Mouse (Mus musculus): ENCODE measurements around the gene Gab1. TPM values are rescaled to one million over a fixed set of nuclear protein-coding genes. Genes with fewer than 3 reads are reported as not detected.

The Gab1 gene
- polyA plus RNA-seq, 1 experiment = 19.7 TPM

- no peak for TF ChIP-seq POLR2A (IDR thresholded peaks at IDR 0.05; ENCODE audit: borderline replicate concordance, low read depth, low read length)
- no peak overlapping the region for H3K4me3 ChIP-seq (ENCODE audit: insufficient read depth, low read length)
- H3K27ac ChIP-seq (ENCODE audit: insufficient read depth, low read depth, low read length) = no peak overlapping the region
- H3K4me1 ChIP-seq (ENCODE audit: control insufficient read depth, insufficient read depth, low read length) = no peaks in the 10 kb centered on the region
Measured at GRCm38 (mm10) chr8:80831876-80832524, 48.3 kb downstream of the Gab1 start.

GRCm38 (mm10) chr8:80830724-80831566, 49.4 kb downstream of the Gab1 start:
- Histone ChIP-seq H3K27ac (ENCODE audit: insufficient read depth, low read depth, low read length) (no peak overlapping the region), H3K4me1 (ENCODE audit: control insufficient read depth, insufficient read depth, low read length) (no peaks in the 10 kb centered on the region), H3K4me3 (ENCODE audit: insufficient read depth, low read length) (no peak overlapping the region)
- no peak for TF ChIP-seq POLR2A (IDR thresholded peaks at IDR 0.05; ENCODE audit: borderline replicate concordance, low read depth, low read length)
- no peak for TF ChIP-seq CTCF (IDR thresholded peaks at IDR 0.05; ENCODE audit: low read depth, low read length)

- no peak overlapping the region for H3K4me3 ChIP-seq (ENCODE audit: insufficient read depth, low read length)
- H3K27ac ChIP-seq (ENCODE audit: insufficient read depth, low read depth, low read length) = no peak overlapping the region
- no peaks in the 10 kb centered on the region; the same call in 1 of the 2 replicates for H3K4me1 ChIP-seq (ENCODE audit: control insufficient read depth, insufficient read depth, low read length)
- TF ChIP-seq CTCF (IDR thresholded peaks at IDR 0.05; ENCODE audit: low read depth, low read length) (no peak), POLR2A (IDR thresholded peaks at IDR 0.05; ENCODE audit: borderline replicate concordance, low read depth, low read length) (no peak)
Measured at GRCm38 (mm10) chr8:80830141-80830540, 50.2 kb downstream of the Gab1 start.

- no peak overlapping the region for H3K27ac ChIP-seq (ENCODE audit: insufficient read depth, low read depth, low read length)
- no peak overlapping the region for H3K4me3 ChIP-seq (ENCODE audit: insufficient read depth, low read length)
- peaks cover 4% of the 10 kb centered on the region for H3K4me1 ChIP-seq (ENCODE audit: control insufficient read depth, insufficient read depth, low read length)
- TF ChIP-seq POLR2A (IDR thresholded peaks at IDR 0.05; ENCODE audit: borderline replicate concordance, low read depth, low read length) = no peak
- TF ChIP-seq CTCF (IDR thresholded peaks at IDR 0.05; ENCODE audit: low read depth, low read length) = no peak
Measured at GRCm38 (mm10) chr8:80826996-80827395, 53.3 kb downstream of the Gab1 start.

DNA sequence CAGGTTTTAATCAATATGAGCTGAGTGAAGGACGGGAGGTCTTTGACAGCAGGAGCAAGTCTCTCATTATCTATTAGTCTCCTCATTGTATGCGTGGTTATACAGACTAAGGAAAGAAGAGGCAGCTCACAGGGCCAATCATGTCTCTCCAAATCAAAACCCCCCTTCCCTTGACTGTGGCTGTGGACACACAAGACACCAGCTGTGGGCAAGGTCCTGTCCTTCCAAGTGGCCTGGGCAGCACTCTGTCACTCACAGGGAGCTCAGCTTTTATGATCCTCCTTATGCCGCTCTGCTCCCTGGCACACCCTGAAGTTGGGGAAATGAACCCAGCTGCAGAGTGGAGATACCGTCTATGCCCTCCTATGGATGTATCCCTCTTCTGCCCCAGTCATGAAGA, 55.2 kb downstream of the Gab1 start:
- no peak overlapping the region for H3K4me3 ChIP-seq (ENCODE audit: insufficient read depth, low read length)
- no peak overlapping the region for H3K27ac ChIP-seq (ENCODE audit: insufficient read depth, low read depth, low read length)
- TF ChIP-seq POLR2A (IDR thresholded peaks at IDR 0.05; ENCODE audit: borderline replicate concordance, low read depth, low read length) = no peak
- no peak for TF ChIP-seq CTCF (IDR thresholded peaks at IDR 0.05; ENCODE audit: low read depth, low read length)
- peaks cover 4% of the 10 kb centered on the region for H3K4me1 ChIP-seq (ENCODE audit: control insufficient read depth, insufficient read depth, low read length)

DNA sequence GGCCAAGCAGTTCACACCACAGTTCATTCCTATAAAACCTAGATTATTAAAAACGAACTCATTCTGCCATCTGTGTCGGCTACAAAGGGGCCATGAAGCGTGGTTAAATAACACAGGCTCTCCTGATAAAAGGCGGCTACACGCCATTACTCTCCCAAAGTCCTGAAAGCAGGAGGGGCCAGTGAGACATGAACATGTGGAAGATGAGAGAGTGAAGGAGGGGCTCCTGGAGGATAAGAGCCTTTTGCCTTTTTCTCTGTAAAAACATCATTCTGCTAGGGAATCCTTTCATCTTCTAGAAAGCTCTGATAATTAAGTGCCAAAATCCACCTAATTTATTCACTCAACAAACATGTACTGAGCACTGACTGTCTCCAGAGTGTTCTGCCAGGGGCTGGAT, 55.9 kb downstream of the Gab1 start:
- Histone ChIP-seq H3K27ac (ENCODE audit: insufficient read depth, low read depth, low read length) (no peak overlapping the region), H3K4me1 (ENCODE audit: control insufficient read depth, insufficient read depth, low read length) (peaks cover 4% of the 10 kb centered on the region), H3K4me3 (ENCODE audit: insufficient read depth, low read length) (no peak overlapping the region)
- no peak for TF ChIP-seq CTCF (IDR thresholded peaks at IDR 0.05; ENCODE audit: low read depth, low read length)
- TF ChIP-seq POLR2A (IDR thresholded peaks at IDR 0.05; ENCODE audit: borderline replicate concordance, low read depth, low read length) = no peak

DNA sequence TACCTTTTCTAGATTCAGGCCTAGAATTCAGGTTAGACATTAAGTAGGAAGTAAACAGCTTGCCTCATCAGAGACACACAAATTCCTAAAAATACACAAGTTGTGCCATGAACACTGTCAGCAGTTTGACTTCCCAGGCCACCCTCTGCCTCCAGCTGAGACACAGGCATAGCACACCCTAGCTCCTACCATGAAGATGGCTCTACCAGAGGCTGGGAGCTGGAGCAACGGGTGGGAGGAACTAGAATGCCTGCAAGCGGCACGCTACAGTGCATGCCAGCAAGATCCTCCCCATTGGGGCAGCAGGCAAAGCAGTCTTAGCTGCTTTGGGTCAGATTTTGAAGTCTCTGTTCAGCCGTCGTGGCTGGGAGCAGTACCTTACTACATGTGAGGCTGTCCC, 57.1 kb downstream of the Gab1 start:
- Histone ChIP-seq H3K4me1 (ENCODE audit: control insufficient read depth, insufficient read depth, low read length) (peaks cover 4% of the 10 kb centered on the region), H3K27ac (ENCODE audit: insufficient read depth, low read depth, low read length) (no peak overlapping the region), H3K4me3 (ENCODE audit: insufficient read depth, low read length) (no peak overlapping the region)
- no peak for TF ChIP-seq CTCF (IDR thresholded peaks at IDR 0.05; ENCODE audit: low read depth, low read length)
- no peak for TF ChIP-seq POLR2A (IDR thresholded peaks at IDR 0.05; ENCODE audit: borderline replicate concordance, low read depth, low read length)

DNA sequence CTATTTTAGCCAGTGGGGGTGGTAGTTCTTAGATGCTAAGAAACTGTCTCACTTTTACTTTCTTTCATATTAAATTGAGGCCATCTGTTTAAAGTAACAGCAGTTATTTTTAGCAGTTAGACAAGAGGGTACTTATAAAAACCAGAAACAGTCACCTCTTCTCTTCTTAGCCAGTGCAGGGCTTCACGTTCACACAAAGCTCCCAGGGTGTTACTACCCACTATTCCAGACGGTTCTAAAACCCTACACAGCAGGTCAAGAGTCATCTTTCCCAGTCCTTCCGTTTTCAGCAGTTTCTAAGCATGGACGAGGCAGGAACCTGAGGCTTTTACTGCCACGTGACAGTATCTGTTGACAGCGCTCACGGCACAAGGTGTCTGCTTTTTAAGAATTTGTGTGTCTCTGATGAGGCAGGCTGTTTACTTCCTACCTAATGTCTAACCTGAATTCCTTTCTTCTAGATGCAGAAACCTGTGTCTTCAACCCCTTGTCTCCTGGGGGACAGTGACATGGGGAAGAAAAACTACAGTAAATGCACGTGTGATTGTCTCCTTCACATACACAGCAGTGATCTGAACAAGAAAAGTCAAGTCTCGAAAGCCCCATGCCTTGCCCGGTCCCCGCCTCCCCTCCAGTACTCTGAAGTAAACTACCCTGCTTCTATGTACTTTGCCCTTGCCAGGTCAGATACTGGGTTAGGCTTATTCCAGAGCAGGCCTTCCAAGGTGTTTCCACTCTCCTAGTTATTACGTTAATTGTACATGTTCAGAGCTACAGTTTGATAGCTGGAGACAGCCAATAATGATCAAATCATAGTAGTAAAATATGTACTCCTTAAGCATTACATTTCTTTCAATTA, 58.7 kb downstream of the Gab1 start:
- Histone ChIP-seq H3K27ac (ENCODE audit: insufficient read depth, low read depth, low read length) (no peak overlapping the region), H3K4me1 (ENCODE audit: control insufficient read depth, insufficient read depth, low read length) (peaks cover 4% of the 10 kb centered on the region), H3K4me3 (ENCODE audit: insufficient read depth, low read length) (no peak overlapping the region)
- TF ChIP-seq POLR2A (IDR thresholded peaks at IDR 0.05; ENCODE audit: borderline replicate concordance, low read depth, low read length) (no peak), CTCF (IDR thresholded peaks at IDR 0.05; ENCODE audit: low read depth, low read length) (no peak)

DNA sequence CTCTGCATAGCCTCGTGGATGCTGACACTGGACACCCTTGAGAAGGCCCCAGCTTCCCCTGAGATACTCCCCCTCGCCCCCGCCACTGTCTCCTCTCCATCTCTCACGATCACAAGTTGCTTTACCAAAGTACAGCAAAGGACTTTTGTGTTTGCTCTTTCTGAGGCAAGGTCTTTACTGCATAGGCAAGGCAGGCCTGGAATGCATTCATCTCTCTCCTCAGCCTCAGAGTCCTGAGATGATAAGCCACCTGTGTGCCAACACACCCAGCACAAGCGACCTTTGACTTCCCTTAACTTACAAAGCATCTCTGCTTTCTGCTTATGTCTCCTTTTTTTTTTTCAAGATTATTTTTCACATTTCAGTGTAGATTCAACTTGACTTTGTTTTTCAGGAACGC, 61.3 kb downstream of the Gab1 start:
- TF ChIP-seq POLR2A (IDR thresholded peaks at IDR 0.05; ENCODE audit: borderline replicate concordance, low read depth, low read length) (no peak), CTCF (IDR thresholded peaks at IDR 0.05; ENCODE audit: low read depth, low read length) (no peak)
- Histone ChIP-seq H3K4me3 (ENCODE audit: insufficient read depth, low read length) (no peak overlapping the region), H3K27ac (ENCODE audit: insufficient read depth, low read depth, low read length) (no peak overlapping the region), H3K4me1 (ENCODE audit: control insufficient read depth, insufficient read depth, low read length) (peaks cover 4% of the 10 kb centered on the region; the same call in 1 of the 2 replicates)

All from bone marrow macrophage, adult 2 months (primary cell).